Mouse (Mus musculus) adrenal gland, adult 18-20 months (tissue): ENCODE measurements around the gene Rps7. TPM values are rescaled to one million over a fixed set of nuclear protein-coding genes. Genes with fewer than 3 reads are reported as not detected.

Source experiments
- DNase-seq, 2 experiments: peaks; one replicate each; pipeline ENCODE4 v3.0.0; 2021 to 2022; ENCODE audit warnings: low spot score in 2 of 2
- long read RNA-seq, 2 experiments: library from polyadenylated mRNA; stranded (forward); transcript quantifications; one replicate each; pipeline ENCODE4 v2.0.0; 2021
- total RNA-seq, 2 experiments: library from RNA; stranded (reverse); gene quantifications; 1 replicate in 1 of 2; 2 replicates in 1 of 2; pipeline ENCODE4 v1.2.3; 2021

Rps7 gene
- total RNA-seq, result 100 to 1,000 TPM; 384 to 411 TPM
- long read RNA-seq, experiment 1, transcript Rps7-201 (7 exons, 954 nt), result major isoform, 60 of 64 reads
- long read RNA-seq, experiment 1, partial matches to known transcripts, result 0 of 64 reads
- long read RNA-seq, experiment 1, other reads (novel, unspliced or antisense), result 1 of 64 reads
- long read RNA-seq, experiment 2, transcript Rps7-203 (6 exons, 820 nt), result minor isoform, 5 of 220 reads
- long read RNA-seq, experiment 2, transcript Rps7-201 (7 exons, 954 nt), result major isoform, 213 of 220 reads
- long read RNA-seq, experiment 2, partial matches to known transcripts, result 1 of 220 reads
- long read RNA-seq, experiment 2, other reads (novel, unspliced or antisense), result 1 of 220 reads

GRCm38 (mm10) chr12:28635535-28636476 lies at the start of gene Rps7:
Rps7 (minus strand) TSS chr12:28635953.
- DNase-seq, result peak; percentile 88

GRCm38 (mm10) chr12:28684674-28685073 lies 48.9 kb upstream of the Rps7 start:
- no peak for DNase-seq

GRCm38 (mm10) chr12:28675925-28676209 lies 40.1 kb upstream of the Rps7 start:
- no peak for DNase-seq

GRCm38 (mm10) chr12:28675121-28675924 lies 39.6 kb upstream of the Rps7 start, which contains the start of gene Adi1:
Adi1 (plus strand) TSS chr12:28675231.
- DNase-seq, result peak; percentile 71 to 72

GRCm38 (mm10) chr12:28674038-28674720 lies 38.4 kb upstream of the Rps7 start:
- DNase-seq, result no peak

DNA sequence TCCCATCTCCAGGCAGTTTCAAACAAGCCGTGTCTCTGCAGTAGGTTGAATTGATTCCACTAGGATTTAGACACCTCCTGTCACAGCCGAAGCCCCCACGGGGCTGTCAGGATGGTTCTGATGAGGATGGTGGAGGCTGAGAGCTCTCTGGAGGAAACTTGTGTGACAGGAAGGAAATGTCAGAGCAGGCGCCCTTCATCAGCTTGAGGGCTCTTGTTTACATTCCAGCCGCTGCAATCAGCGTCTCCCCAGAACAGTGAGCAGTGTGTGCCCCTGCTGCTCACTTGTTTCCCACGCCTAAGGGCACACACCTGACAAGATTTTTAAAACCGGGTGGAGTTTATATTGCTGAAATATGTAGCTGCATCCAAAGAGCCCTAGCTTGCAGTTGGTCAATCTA lies 31.5 kb upstream of the Rps7 start:
- no peak for DNase-seq

DNA sequence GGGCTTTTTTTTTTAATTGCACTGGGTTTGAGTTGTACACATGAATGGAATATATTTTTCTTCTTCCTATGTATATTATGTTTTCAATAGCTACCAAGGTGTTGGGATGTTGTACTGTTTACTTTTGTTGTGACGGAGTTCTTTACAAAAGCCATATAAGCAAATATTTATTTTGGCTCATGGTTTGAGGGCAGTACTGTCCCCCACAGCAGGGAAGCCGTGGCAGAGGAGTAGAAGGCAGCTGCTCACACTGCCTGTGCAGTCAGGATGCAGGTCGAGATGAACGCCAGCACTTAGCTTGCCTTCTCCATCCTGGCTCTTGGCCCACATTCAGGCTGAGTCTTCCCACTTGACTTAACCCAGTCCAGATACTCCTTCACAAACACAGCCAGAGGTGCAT lies 31.0 kb upstream of the Rps7 start:
- no peak for DNase-seq

DNA sequence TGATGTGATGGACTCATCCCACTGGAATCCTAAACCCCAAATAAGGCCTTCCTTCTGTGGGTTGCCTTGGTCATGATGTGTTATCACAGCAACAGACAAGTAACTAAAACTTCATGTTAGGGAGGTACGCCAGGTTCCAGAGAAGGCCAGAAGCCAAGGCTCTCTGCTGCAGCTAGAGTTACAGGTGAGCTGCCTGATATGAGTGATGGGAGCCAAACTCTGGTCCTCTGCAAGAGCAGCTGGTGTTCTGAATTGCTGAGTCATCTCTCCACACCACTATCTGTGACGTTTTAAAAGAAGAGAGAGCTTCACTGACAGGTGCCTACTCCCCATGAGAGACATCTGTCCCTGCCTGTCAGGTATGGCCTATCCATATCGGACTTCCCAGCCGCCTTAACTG lies 26.9 kb upstream of the Rps7 start:
- no peak for DNase-seq

DNA sequence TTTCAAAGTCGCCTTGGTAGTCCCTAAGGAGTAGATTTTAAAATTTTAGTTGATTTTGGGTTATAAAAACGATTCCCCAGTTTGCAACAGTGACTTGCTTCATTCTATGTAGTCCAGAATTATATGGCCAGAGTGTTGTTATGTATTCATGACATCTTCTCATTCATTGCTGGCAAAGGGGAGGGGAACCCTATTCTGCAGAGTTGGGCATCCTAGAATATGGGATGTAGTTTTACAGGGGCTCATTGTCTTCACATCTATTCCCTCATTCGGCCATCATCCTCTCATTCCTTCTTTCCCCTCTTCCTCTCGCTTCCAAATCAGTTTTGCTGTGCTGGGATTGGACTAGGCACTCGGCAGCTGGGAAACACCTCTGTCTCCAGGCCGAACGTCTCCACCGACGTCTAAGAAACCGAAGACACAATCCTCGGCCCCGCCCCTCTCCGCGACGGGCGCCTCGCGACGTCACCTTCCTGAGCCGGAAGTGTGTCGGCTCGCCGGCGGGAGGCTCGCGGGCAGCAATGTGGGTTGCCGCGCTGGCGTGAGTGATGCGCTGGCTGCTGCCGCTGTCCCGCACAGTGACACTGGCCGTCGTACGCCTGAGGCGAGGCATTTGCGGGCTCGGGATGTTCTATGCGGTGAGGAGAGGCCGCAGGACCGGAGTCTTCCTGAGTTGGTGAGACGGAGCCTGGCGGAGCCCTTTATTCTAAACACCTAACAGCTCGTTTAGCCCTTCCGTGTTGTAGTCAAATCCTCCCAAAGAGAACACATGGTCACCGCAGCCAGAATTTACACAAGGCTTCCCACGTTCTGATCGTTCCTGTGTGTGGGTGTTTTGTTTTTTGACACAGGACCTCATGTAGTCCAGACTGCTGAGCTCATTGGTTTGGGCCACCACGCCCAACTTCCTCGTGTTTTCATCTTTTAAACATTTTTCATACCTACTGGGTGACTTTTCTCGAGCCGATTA lies 13.7 kb upstream of the Rps7 start, which contains the start of gene Rnaseh1:
Gene Rnaseh1 (plus strand): TSS at position 462 of the 970 bp plus-strand sequence.
- DNase-seq, result peak; percentile 92 to 94

DNA sequence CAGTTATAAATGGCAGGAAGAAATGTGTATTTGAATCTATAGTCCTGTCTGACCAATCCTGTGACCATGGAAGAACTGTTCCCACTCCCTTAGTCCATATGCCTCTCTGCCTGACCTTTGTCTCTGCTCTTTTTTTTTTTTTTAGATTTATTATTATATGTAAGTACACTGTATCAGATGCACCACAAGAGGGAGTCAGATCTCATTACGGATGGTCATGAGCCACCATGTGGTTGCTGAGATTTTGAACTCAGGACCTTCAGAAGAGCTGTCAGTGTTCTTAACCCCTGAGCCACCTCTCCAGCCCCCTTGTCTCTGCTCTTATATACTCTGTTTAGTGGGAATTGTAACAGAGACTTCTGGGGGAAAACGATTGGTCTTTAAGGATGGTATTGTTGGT lies 3.0 kb upstream of the Rps7 start:
- no peak for DNase-seq

DNA sequence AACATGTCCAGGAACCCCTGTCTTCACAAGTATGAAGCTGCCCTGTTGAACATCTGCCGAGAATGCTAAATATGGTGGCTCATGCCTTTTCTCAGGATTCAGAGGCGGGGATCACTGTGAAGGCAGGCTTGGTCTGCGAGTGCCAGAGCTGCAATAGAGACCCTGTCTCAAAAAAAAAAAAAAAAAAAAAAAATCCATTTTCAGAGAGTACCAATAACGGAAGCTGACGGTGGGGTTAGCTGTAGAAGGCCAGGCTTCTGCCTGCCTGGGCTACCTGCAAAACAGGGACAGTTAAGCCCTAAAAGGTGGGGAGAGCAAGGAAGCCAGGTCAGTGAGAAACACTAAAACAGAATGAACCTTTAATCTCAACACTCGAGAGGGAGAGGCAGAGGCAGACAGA lies 790 bp upstream of the Rps7 start:
- no peak for DNase-seq

DNA sequence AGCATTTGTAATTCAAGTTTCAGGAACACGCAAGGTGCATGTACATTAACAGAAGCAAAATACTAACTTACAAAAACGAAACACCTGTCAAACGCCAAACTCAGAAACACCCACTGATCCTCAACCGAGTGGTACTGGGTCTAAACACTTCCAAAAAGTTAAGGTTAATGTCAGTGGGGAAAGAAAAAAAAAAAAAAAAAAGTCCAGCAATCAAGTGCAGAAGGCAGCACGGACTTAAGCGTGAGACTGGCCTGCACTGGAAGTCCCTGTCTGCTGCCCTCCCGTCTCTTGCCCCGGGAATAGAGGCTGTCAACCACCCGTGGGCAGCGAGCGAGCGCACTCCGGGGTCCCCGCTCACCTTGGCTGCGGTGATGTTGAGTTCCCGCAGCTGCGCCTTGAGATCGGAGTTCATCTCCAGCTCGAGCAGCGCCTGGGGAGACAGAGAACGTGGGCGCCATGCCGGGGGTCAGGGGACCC lies 657 bp downstream of the Rps7 start:
- DNase-seq, result peak in 1 of 2 experiments; percentile 6

DNA sequence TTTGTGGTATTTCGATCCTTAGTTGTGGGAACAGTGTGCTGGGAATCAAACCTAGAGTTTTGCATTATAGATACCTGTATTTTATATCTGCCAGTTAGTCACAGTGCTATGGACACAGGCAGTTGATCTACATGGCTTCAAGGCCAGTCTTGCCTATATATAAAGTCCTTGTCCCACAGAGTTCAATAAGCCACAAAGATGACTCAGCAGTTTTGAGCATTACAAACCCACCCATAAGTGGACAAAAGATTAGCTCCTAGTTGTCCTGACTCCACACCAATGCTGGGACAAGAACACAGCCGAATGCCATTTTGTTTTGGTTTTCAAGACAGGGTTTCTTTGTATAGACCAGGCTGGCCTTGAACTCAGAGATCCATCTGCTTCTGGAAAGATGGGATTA lies 7.3 kb downstream of the Rps7 start:
- DNase-seq, result no peak

- no peak for DNase-seq
Observed at GRCm38 (mm10) chr12:28627092-28627491, 8.7 kb downstream of the Rps7 start.

GRCm38 (mm10) chr12:28625407-28625806 lies 10.3 kb downstream of the Rps7 start:
- no peak for DNase-seq

GRCm38 (mm10) chr12:28624251-28624650 lies 11.5 kb downstream of the Rps7 start:
- no peak for DNase-seq

- no peak for DNase-seq
Observed at GRCm38 (mm10) chr12:28623195-28623594, 12.6 kb downstream of the Rps7 start, which contains the start of gene Colec11. Colec11 (minus strand) TSS chr12:28623377.

- DNase-seq, result no peak
Observed at GRCm38 (mm10) chr12:28622641-28623040, 13.1 kb downstream of the Rps7 start.

DNA sequence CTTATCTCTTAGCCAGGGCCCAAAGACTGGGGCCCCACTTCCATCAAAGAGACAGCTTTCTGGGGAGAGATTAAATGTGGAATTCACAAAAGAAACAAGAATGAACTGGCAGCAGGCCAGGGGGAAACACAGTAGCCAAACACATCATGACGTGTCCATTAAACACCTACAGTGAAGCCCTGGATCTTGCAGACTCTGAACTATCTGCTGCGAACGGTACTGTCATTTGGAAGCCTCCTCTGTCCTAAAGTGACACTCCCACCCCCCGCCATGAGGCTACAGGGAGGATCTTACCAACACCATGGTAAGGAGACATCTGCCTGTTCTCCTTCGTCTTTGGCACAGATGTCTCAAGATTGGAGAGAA lies 13.6 kb downstream of the Rps7 start:
- no peak for DNase-seq
